Mouse (Mus musculus): ENCODE measurements around the gene Diablo.

The Diablo gene

GRCm38 (mm10) chr5:123507936-123508723 is 15.8 kb downstream of the Diablo start:
- DNase-seq (ENCODE audit: extremely low spot score, low read depth, low spot score): peak; percentile 74

DNA sequence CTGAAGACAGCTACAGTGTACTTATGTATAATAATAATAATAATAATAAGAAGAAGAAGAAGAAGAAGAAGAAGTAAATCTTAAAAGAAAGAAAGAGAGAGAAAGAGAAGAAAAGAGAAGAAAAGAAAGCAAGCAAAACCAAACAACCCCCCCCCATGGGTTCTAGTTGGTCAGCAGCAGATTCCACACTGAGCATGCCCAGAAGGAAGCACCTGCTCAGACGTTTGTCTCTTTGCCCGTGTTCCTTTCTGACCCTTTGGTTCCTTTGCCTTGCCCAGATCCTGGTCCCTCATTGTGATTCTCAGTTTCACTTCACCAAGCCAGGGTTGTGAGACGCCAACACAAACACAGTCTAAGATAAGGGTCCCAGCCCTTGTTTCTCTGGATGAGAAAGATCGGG is 22.0 kb downstream of the Diablo start:
- DNase-seq (ENCODE audit: extremely low spot score, low read depth, low spot score): no peak

DNA sequence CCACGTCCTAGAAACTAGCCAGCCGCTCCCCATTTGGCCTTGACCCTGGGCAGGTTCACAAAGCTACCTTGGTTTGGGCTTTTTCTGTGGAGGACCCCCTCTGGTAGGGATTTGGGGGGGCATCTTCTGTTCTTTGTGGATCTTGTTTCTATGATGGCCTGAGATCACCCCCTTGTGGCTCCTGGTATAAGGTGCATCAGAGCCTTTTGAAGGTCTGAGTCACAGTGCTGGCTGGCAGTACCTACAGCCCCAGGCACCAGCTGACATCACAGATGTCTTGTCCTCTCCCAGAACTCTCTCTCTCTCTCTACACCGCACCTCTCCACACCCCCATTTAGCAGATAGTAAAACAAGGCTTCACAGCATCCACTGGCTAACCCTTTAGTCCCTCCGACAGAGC is 24.3 kb downstream of the Diablo start:
- DNase-seq (ENCODE audit: extremely low spot score, low read depth, low spot score): no peak

GRCm38 (mm10) chr5:123489935-123490334 is 34.0 kb downstream of the Diablo start:
- DNase-seq (ENCODE audit: extremely low spot score, low read depth, low spot score): no peak

DNA sequence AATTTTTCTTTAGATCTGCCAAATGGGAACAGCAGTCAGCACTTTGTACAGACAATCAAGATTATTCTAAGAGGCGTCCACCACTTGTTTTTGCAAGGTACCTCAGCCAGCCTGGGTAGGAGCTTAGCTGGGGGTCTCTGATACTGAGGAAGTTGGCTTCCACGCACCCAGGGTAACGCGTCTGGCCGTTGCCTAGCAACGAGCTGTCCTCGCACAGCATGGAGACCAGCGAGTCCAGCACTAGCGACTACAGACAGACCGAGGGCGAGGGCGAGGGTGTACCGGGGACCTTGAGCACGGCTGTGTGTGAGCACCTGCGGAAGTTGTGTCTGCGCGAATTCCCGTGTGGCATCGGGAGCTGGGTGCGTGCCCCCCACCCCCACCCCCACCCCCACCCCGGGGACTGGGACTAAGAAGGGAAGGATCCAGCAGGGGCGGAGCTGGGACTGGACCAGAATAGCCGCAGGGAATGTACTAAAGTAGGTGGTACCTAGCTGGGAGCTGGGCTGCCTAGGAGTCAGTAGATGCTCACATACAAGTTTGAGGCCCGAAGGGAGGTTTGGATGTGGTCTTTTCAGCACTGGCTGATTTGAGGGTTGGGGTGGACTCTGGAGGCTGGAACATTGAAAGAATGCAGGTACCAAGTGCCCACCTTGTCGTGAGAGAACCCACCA is 34.7 kb downstream of the Diablo start, which contains the start of the genes Lrrc43 and Il31:
TSS of gene Lrrc43 (plus strand) at position 194 of the 674 bp plus-strand sequence.
TSS of gene Il31 (minus strand) at position 378 of the 674 bp plus-strand sequence.
- DNase-seq (ENCODE audit: extremely low spot score, low read depth, low spot score): no peak

DNA sequence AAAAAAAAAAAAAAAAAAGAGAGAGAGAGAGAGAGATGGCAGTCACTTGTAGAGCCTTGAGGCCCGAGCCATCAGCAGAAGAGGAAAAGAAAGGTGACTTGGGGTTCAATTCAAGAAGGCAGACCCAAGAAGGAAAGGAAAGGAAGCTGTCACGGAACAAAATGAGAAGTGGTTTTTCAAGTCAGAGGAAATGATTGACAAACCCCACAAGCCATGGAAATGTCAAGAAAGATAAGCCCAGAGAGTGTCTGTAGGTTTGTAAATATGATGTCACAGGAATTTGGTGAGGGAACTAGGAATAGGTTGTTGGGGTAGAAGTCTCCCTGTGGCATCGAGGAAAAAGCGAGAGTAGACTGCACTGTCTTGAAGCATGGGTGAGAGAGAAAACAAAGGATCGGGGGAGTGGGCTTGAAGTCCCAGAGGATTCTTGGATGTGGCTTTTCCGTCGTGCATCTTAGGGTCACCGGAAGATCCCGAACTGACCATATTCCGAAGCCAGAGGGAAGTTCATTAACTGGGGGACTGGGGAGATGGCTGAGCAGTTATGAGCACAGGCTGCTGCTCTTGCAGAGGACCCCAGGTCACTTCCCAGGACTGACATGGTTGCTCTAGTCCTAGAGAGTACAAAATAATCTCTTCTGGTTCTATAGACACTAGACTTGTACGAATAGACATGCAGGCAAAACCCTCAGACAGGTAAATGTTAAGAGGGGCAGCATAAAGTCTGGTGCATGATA is 36.1 kb downstream of the Diablo start:
- DNase-seq (ENCODE audit: extremely low spot score, low read depth, low spot score): no peak

- DNase-seq (ENCODE audit: extremely low spot score, low read depth, low spot score): no peak
Observed at GRCm38 (mm10) chr5:123473817-123474216, 50.2 kb downstream of the Diablo start.

DNA sequence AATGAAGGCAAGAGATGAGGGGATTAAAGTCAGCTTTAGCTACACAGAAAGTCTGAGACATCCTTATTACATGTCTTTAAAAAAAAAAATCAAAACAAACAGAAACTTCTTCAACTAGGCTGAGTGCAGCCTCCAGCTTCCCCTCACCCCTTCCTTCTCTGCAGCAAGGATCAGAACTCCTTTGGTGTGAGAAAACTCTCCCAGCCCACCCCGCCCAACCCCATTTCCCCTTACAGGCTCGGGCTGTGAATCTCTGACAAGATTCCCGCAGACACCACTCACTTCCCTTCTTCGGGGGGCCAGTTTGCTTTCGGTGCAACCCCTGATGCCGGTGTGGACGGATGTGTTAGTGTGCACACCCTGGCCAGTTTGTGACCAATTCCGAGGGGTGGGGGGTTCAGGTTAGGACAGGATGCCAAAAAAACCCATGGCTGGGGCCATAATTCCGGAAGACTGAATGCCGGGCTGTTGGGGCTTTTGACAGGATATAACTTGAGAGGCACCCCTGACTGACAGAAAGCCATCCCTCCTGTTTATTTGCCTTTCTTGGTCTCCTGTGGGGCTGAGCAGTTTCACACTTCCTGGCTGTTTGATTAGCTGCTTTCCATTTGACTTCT is 53.1 kb downstream of the Diablo start:
- DNase-seq (ENCODE audit: extremely low spot score, low read depth, low spot score): no peak

GRCm38 (mm10) chr5:123464638-123465037 is 59.3 kb downstream of the Diablo start:
- DNase-seq (ENCODE audit: extremely low spot score, low read depth, low spot score): no peak

GRCm38 (mm10) chr5:123461420-123461819 is 62.6 kb downstream of the Diablo start:
- no peak for DNase-seq (ENCODE audit: extremely low spot score, low read depth, low spot score)
